In the genomic region with DNA sequence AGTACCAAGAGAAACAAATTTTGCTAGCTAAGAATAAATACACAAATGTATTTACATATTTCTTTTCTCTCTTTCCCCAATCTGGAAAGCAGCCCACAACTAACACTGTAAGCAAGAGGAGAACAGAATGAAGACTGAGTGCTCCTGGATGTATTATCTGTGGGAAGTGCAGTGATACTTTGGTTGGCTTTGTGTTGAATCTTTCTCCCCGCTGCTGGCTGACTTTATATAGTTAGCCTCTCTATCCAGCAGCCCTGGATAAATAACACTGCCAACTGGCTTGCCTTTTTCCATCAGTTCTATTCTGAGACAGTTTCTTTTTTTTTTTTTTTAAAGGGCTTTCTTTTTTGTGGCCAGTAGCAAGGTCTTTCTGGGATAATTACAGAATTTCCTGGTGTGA, we compare ENCODE assay signal across 21 mouse cellular contexts.
"Had no signal": no experiment of that assay in that cellular context is flagged by ENCODE, and none has a peak within 500 bp of the region (broad histone marks: within the 10 kb centered on the region; RNA-seq: fewer than 3 reads in every experiment).

No protein-coding gene starts in this region.

- DNase-seq: liver, embryonic 13.5 days; liver, postnatal 0 days; lung, postnatal 36 days; retina, postnatal 1 day; right cerebral cortex, postnatal 14 days; right cerebral cortex, postnatal 4 days; spleen, adult 18-20 months; thymus, adult 18-20 months; thymus, postnatal 14 days; thymus, postnatal 36 days had no signal

- H3K36me3 ChIP-seq: liver, embryonic 13.5 days; liver, embryonic 15.5 days; lung, embryonic 15.5 days; midbrain, embryonic 13.5 days; midbrain, embryonic 15.5 days; neural tube, embryonic 13.5 days; neural tube, embryonic 15.5 days had no signal

- H3K27ac ChIP-seq: liver, embryonic 13.5 days; liver, embryonic 15.5 days; lung, embryonic 15.5 days; macrophage; midbrain, embryonic 13.5 days; midbrain, embryonic 15.5 days; neural tube, embryonic 13.5 days; neural tube, embryonic 15.5 days had no signal

- H3K9me3 ChIP-seq: liver, embryonic 13.5 days; liver, embryonic 15.5 days; lung, embryonic 15.5 days; midbrain, embryonic 13.5 days; midbrain, embryonic 15.5 days; neural tube, embryonic 13.5 days; neural tube, embryonic 15.5 days had no signal

- H3K9ac ChIP-seq: liver, embryonic 13.5 days; liver, embryonic 15.5 days; liver, postnatal 0 days; lung, embryonic 15.5 days; midbrain, embryonic 13.5 days; midbrain, embryonic 15.5 days; neural tube, embryonic 13.5 days; neural tube, embryonic 15.5 days had no signal

- H3K4me1 ChIP-seq: liver, embryonic 13.5 days; liver, embryonic 15.5 days; lung, embryonic 15.5 days; midbrain, embryonic 15.5 days; neural tube, embryonic 13.5 days; neural tube, embryonic 15.5 days had no signal

- ATAC-seq: liver, postnatal 0 days; lung, postnatal 0 days; midbrain, embryonic 13.5 days; midbrain, embryonic 15.5 days had no signal

- H3K4me3 ChIP-seq: liver, embryonic 13.5 days; liver, embryonic 15.5 days; lung, embryonic 15.5 days; midbrain, embryonic 13.5 days; midbrain, embryonic 15.5 days; myocyte; neural tube, embryonic 13.5 days; neural tube, embryonic 15.5 days had no signal

- H3K27me3 ChIP-seq: liver, embryonic 13.5 days; liver, embryonic 15.5 days; lung, embryonic 15.5 days; midbrain, embryonic 13.5 days; midbrain, embryonic 15.5 days; neural tube, embryonic 13.5 days; neural tube, embryonic 15.5 days had no signal

- H3K4me2 ChIP-seq: liver, embryonic 11.5 days; liver, embryonic 13.5 days; liver, embryonic 15.5 days; lung, embryonic 15.5 days; midbrain, embryonic 11.5 days; midbrain, embryonic 13.5 days; midbrain, embryonic 15.5 days; neural tube, embryonic 13.5 days; neural tube, embryonic 15.5 days had no signal
